Mouse (Mus musculus) cerebellum, adult 2 months (tissue): ENCODE data around the gene Rbfox1. TPM values are rescaled to one million over a fixed set of nuclear protein-coding genes. Genes with fewer than 3 reads are reported as not detected.
A peak's percentile ranks its signal among the peaks of the same experiment; 100 is the strongest.

Experiments
- DNase-seq, 2 experiments: peaks; one replicate each; pipeline ENCODE4 v3.0.0; 2021
- H3K27ac ChIP-seq: fragments of 200-500 bp; 2 replicates; pipeline ENCODE4 v1.5.1; 2012; ENCODE audit warnings: low read length, control low read depth, inconsistent platforms; ENCODE audit not compliant: insufficient read depth
- H3K27me3 ChIP-seq: fragments of 200-500 bp; 2 replicates; pipeline ENCODE4 v1.6.1; 2012; ENCODE audit warnings: inconsistent platforms, mild to moderate bottlenecking, low read length, moderate library complexity; ENCODE audit not compliant: control insufficient read depth, insufficient read depth
- H3K4me1 ChIP-seq: fragments of 200-500 bp; 2 replicates; pipeline ENCODE4 v1.6.1; 2011; ENCODE audit warnings: low read length; ENCODE audit not compliant: control insufficient read depth, insufficient read depth
- H3K4me3 ChIP-seq: fragments of 200-500 bp; replicated peaks from 2 replicates; pipeline ENCODE3; 2011; ENCODE audit warnings: mild to moderate bottlenecking, low read depth, low read length, control low read depth; ENCODE audit not compliant: insufficient read depth
- CTCF ChIP-seq: fragments of 200-500 bp; IDR thresholded peaks from 2 replicates; pipeline ENCODE4 v1.5.1; 2011; ENCODE audit warnings: low read depth, mild to moderate bottlenecking, control low read depth, low read length, moderate library complexity, borderline replicate concordance; ENCODE audit not compliant: insufficient read depth
- POLR2A ChIP-seq: fragments of 200-500 bp; IDR thresholded peaks from 2 replicates; pipeline ENCODE4 v1.6.1; 2011; ENCODE audit warnings: low read length, control low read depth, borderline replicate concordance; ENCODE audit not compliant: insufficient read depth
- WGBS: fragments of 180-500 bp; shearing (Covaris S2); methylation state at CpG from one replicate; pipeline ENCODE4 v1.1.7; 2018; 5-methylcytosine and 5-hydroxymethylcytosine counted together
- polyA plus RNA-seq: library from polyadenylated mRNA; depleted of rRNA; stranded (reverse); fragments of >200 nt; gene quantifications from 2 replicates; pipeline ENCODE4 v1.2.3, GENCODE M21; 2012

Rbfox1 gene
- polyA plus RNA-seq, 1 experiment: 132 TPM

- peaks cover 26% of the 10 kb centered on the region for H3K4me1 ChIP-seq
- no peak for TF ChIP-seq POLR2A
- TF ChIP-seq CTCF: no peak
- peak; percentile 69 to 78 for DNase-seq
- H3K4me3 ChIP-seq: no peak overlapping the region
- 14% methylated on average over 3 of the region's 3 CpGs for WGBS
- H3K27me3 ChIP-seq: no peaks in the 10 kb centered on the region
- no peak overlapping the region for H3K27ac ChIP-seq
Observed at GRCm38 (mm10) chr16:7226000-7226399, 1340.8 kb downstream of the Rbfox1 start.

GRCm38 (mm10) chr16:7228246-7228645 lies 1343.1 kb downstream of the Rbfox1 start:
- DNase-seq: peak; percentile 43
- 25% methylated on average over 5 of the region's 5 CpGs for WGBS
- Histone ChIP-seq H3K4me1 (peaks cover 26% of the 10 kb centered on the region), H3K27ac (no peak overlapping the region), H3K4me3 (no peak overlapping the region), H3K27me3 (no peaks in the 10 kb centered on the region)
- TF ChIP-seq CTCF: no peak
- no peak for TF ChIP-seq POLR2A

- TF ChIP-seq POLR2A (no peak), CTCF (no peak)
- H3K4me3 ChIP-seq: no peak overlapping the region
- WGBS: 47% methylated on average over 4 of the region's 4 CpGs
- peaks cover 26% of the 10 kb centered on the region for H3K4me1 ChIP-seq
- no peaks in the 10 kb centered on the region for H3K27me3 ChIP-seq
- DNase-seq: no peak
- no peak overlapping the region for H3K27ac ChIP-seq
Observed at GRCm38 (mm10) chr16:7229232-7229631, 1344.1 kb downstream of the Rbfox1 start.

- DNase-seq: peak; percentile 63 to 75
Observed at GRCm38 (mm10) chr16:7241627-7242026, 1356.5 kb downstream of the Rbfox1 start.

GRCm38 (mm10) chr16:7242501-7242900 lies 1357.3 kb downstream of the Rbfox1 start:
- H3K27ac ChIP-seq: no peak overlapping the region
- H3K27me3 ChIP-seq: no peaks in the 10 kb centered on the region
- H3K4me3 ChIP-seq: no peak overlapping the region
- 58% methylated on average over 3 of the region's 3 CpGs for WGBS
- no peak for DNase-seq
- peaks cover 4% of the 10 kb centered on the region; the same call in 1 of the 2 replicates for H3K4me1 ChIP-seq
- TF ChIP-seq POLR2A (no peak), CTCF (no peak)

More at GRCm38 (mm10) chr16:7241627-7242026, 1356.5 kb downstream of the Rbfox1 start:
- TF ChIP-seq CTCF (no peak), POLR2A (no peak)
- Histone ChIP-seq H3K27ac (no peak overlapping the region), H3K4me1 (peaks cover 4% of the 10 kb centered on the region; the same call in 1 of the 2 replicates), H3K4me3 (no peak overlapping the region), H3K27me3 (no peaks in the 10 kb centered on the region)
- WGBS: 7% methylated on average over 3 of the region's 3 CpGs

- H3K27ac ChIP-seq: no peak overlapping the region
- TF ChIP-seq POLR2A: no peak
- no peak for TF ChIP-seq CTCF
- no peaks in the 10 kb centered on the region for H3K27me3 ChIP-seq
- H3K4me1 ChIP-seq: peaks cover 4% of the 10 kb centered on the region; the same call in 1 of the 2 replicates
- DNase-seq: no peak
- 83% methylated on average over 1 of the region's 1 CpGs for WGBS
- H3K4me3 ChIP-seq: no peak overlapping the region
Observed at GRCm38 (mm10) chr16:7244382-7244781, 1359.2 kb downstream of the Rbfox1 start.

GRCm38 (mm10) chr16:7251696-7252095 lies 1366.5 kb downstream of the Rbfox1 start:
- WGBS: 88% methylated on average over 4 of the region's 4 CpGs
- no peak for TF ChIP-seq POLR2A
- TF ChIP-seq CTCF: no peak
- H3K4me3 ChIP-seq: no peak overlapping the region
- DNase-seq: no peak
- H3K27me3 ChIP-seq: no peaks in the 10 kb centered on the region
- H3K27ac ChIP-seq: no peak overlapping the region
- peaks cover 8% of the 10 kb centered on the region for H3K4me1 ChIP-seq

GRCm38 (mm10) chr16:7257366-7257765 lies 1372.2 kb downstream of the Rbfox1 start:
- Histone ChIP-seq H3K4me3 (no peak overlapping the region), H3K27me3 (no peaks in the 10 kb centered on the region), H3K4me1 (peaks cover 14% of the 10 kb centered on the region), H3K27ac (no peak overlapping the region)
- DNase-seq: peak in 1 of 2 experiments; percentile 63
- TF ChIP-seq CTCF (no peak), POLR2A (no peak)
- 55% methylated on average over 4 of the region's 4 CpGs for WGBS
